Mouse (Mus musculus): Measurements from ENCODE around the gene Plekha8. TPM values are rescaled to one million over a fixed set of nuclear protein-coding genes. Genes with fewer than 3 reads are reported as not detected.

Plekha8 gene
- polyA plus RNA-seq, 1 experiment, result 1.2 TPM

- Histone ChIP-seq H3K27ac (ENCODE audit: insufficient read depth, low read length) (no peak overlapping the region), H3K4me3 (ENCODE audit: extremely low read depth, insufficient read depth, insufficient read length) (no peak overlapping the region), H3K4me1 (ENCODE audit: control insufficient read depth, insufficient read depth, insufficient read length) (no peaks in the 10 kb centered on the region), H3K27me3 (ENCODE audit: control insufficient read depth, insufficient read depth, low read length) (no peaks in the 10 kb centered on the region), H3K36me3 (ENCODE audit: control insufficient read depth, insufficient read depth, low read length) (no peaks in the 10 kb centered on the region)
- no peak for DNase-seq (ENCODE audit: low read depth in 1 of 2, low spot score in 2 of 2)
- WGBS, result 64% methylated on average over 3 of the region's 3 CpGs
- no peak for TF ChIP-seq POLR2A (IDR thresholded peaks at IDR 0.05; ENCODE audit: low read depth, low read length)
- no peak for TF ChIP-seq CTCF (IDR thresholded peaks at IDR 0.05; ENCODE audit: extremely low read depth, insufficient read depth, insufficient read length, insufficient replicate concordance)
Observed at GRCm38 (mm10) chr6:54631462-54631861, 36.6 kb downstream of the Plekha8 start.

GRCm38 (mm10) chr6:54639877-54640276 is 45.0 kb downstream of the Plekha8 start:
- no peak for TF ChIP-seq CTCF (IDR thresholded peaks at IDR 0.05; ENCODE audit: extremely low read depth, insufficient read depth, insufficient read length, insufficient replicate concordance)
- TF ChIP-seq POLR2A (IDR thresholded peaks at IDR 0.05; ENCODE audit: low read depth, low read length), result no peak
- WGBS, result 92% methylated on average over 3 of the region's 3 CpGs
- H3K36me3 ChIP-seq (ENCODE audit: control insufficient read depth, insufficient read depth, low read length), result no peaks in the 10 kb centered on the region
- H3K27ac ChIP-seq (ENCODE audit: insufficient read depth, low read length), result no peak overlapping the region
- no peaks in the 10 kb centered on the region for H3K4me1 ChIP-seq (ENCODE audit: control insufficient read depth, insufficient read depth, insufficient read length)
- no peak overlapping the region for H3K4me3 ChIP-seq (ENCODE audit: extremely low read depth, insufficient read depth, insufficient read length)
- H3K27me3 ChIP-seq (ENCODE audit: control insufficient read depth, insufficient read depth, low read length), result no peaks in the 10 kb centered on the region
- no peak for DNase-seq (ENCODE audit: low read depth in 1 of 2, low spot score in 2 of 2)

GRCm38 (mm10) chr6:54641953-54642352 is 47.0 kb downstream of the Plekha8 start:
- no peak overlapping the region for H3K4me3 ChIP-seq (ENCODE audit: extremely low read depth, insufficient read depth, insufficient read length)
- no peaks in the 10 kb centered on the region for H3K4me1 ChIP-seq (ENCODE audit: control insufficient read depth, insufficient read depth, insufficient read length)
- no peak overlapping the region for H3K27ac ChIP-seq (ENCODE audit: insufficient read depth, low read length)
- no peaks in the 10 kb centered on the region for H3K36me3 ChIP-seq (ENCODE audit: control insufficient read depth, insufficient read depth, low read length)
- H3K27me3 ChIP-seq (ENCODE audit: control insufficient read depth, insufficient read depth, low read length), result no peaks in the 10 kb centered on the region
- TF ChIP-seq CTCF (IDR thresholded peaks at IDR 0.05; ENCODE audit: extremely low read depth, insufficient read depth, insufficient read length, insufficient replicate concordance) (no peak), POLR2A (IDR thresholded peaks at IDR 0.05; ENCODE audit: low read depth, low read length) (no peak)
- 92% methylated on average over 2 of the region's 2 CpGs for WGBS
- no peak for DNase-seq (ENCODE audit: low read depth in 1 of 2, low spot score in 2 of 2)

GRCm38 (mm10) chr6:54643181-54643580 is 48.3 kb downstream of the Plekha8 start:
- Histone ChIP-seq H3K27me3 (ENCODE audit: control insufficient read depth, insufficient read depth, low read length) (no peaks in the 10 kb centered on the region), H3K36me3 (ENCODE audit: control insufficient read depth, insufficient read depth, low read length) (no peaks in the 10 kb centered on the region), H3K4me3 (ENCODE audit: extremely low read depth, insufficient read depth, insufficient read length) (no peak overlapping the region), H3K27ac (ENCODE audit: insufficient read depth, low read length) (no peak overlapping the region), H3K4me1 (ENCODE audit: control insufficient read depth, insufficient read depth, insufficient read length) (no peaks in the 10 kb centered on the region)
- 89% methylated on average over 4 of the region's 4 CpGs for WGBS
- no peak for TF ChIP-seq POLR2A (IDR thresholded peaks at IDR 0.05; ENCODE audit: low read depth, low read length)
- TF ChIP-seq CTCF (IDR thresholded peaks at IDR 0.05; ENCODE audit: extremely low read depth, insufficient read depth, insufficient read length, insufficient replicate concordance), result no peak
- no peak for DNase-seq (ENCODE audit: low read depth in 1 of 2, low spot score in 2 of 2)

GRCm38 (mm10) chr6:54655471-54656095 is 60.7 kb downstream of the Plekha8 start:
- no peak for DNase-seq (ENCODE audit: low read depth in 1 of 2, low spot score in 2 of 2)
- 79% methylated on average over 11 of the region's 11 CpGs for WGBS
- Histone ChIP-seq H3K4me3 (ENCODE audit: extremely low read depth, insufficient read depth, insufficient read length) (no peak overlapping the region), H3K36me3 (ENCODE audit: control insufficient read depth, insufficient read depth, low read length) (no peaks in the 10 kb centered on the region), H3K27me3 (ENCODE audit: control insufficient read depth, insufficient read depth, low read length) (no peaks in the 10 kb centered on the region), H3K27ac (ENCODE audit: insufficient read depth, low read length) (no peak overlapping the region), H3K4me1 (ENCODE audit: control insufficient read depth, insufficient read depth, insufficient read length) (no peaks in the 10 kb centered on the region)
- TF ChIP-seq CTCF (IDR thresholded peaks at IDR 0.05; ENCODE audit: extremely low read depth, insufficient read depth, insufficient read length, insufficient replicate concordance) (no peak), POLR2A (IDR thresholded peaks at IDR 0.05; ENCODE audit: low read depth, low read length) (no peak)

- H3K4me1 ChIP-seq (ENCODE audit: control insufficient read depth, insufficient read depth, insufficient read length), result no peaks in the 10 kb centered on the region
- H3K36me3 ChIP-seq (ENCODE audit: control insufficient read depth, insufficient read depth, low read length), result no peaks in the 10 kb centered on the region
- no peak overlapping the region for H3K4me3 ChIP-seq (ENCODE audit: extremely low read depth, insufficient read depth, insufficient read length)
- TF ChIP-seq CTCF (IDR thresholded peaks at IDR 0.05; ENCODE audit: extremely low read depth, insufficient read depth, insufficient read length, insufficient replicate concordance), result no peak
- no peak for TF ChIP-seq POLR2A (IDR thresholded peaks at IDR 0.05; ENCODE audit: low read depth, low read length)
- H3K27ac ChIP-seq (ENCODE audit: insufficient read depth, low read length), result no peak overlapping the region
- 93% methylated on average over 6 of the region's 6 CpGs for WGBS
- DNase-seq (ENCODE audit: low read depth in 1 of 2, low spot score in 2 of 2), result no peak
- H3K27me3 ChIP-seq (ENCODE audit: control insufficient read depth, insufficient read depth, low read length), result no peaks in the 10 kb centered on the region
Observed at GRCm38 (mm10) chr6:54657861-54658260, 63.0 kb downstream of the Plekha8 start.

- Histone ChIP-seq H3K27ac (ENCODE audit: insufficient read depth, low read length) (no peak overlapping the region), H3K36me3 (ENCODE audit: control insufficient read depth, insufficient read depth, low read length) (no peaks in the 10 kb centered on the region), H3K4me1 (ENCODE audit: control insufficient read depth, insufficient read depth, insufficient read length) (no peaks in the 10 kb centered on the region), H3K27me3 (ENCODE audit: control insufficient read depth, insufficient read depth, low read length) (no peaks in the 10 kb centered on the region), H3K4me3 (ENCODE audit: extremely low read depth, insufficient read depth, insufficient read length) (no peak overlapping the region)
- DNase-seq (ENCODE audit: low read depth in 1 of 2, low spot score in 2 of 2), result no peak
- 89% methylated on average over 6 of the region's 6 CpGs for WGBS
- TF ChIP-seq POLR2A (IDR thresholded peaks at IDR 0.05; ENCODE audit: low read depth, low read length), result no peak
- TF ChIP-seq CTCF (IDR thresholded peaks at IDR 0.05; ENCODE audit: extremely low read depth, insufficient read depth, insufficient read length, insufficient replicate concordance), result no peak
Observed at GRCm38 (mm10) chr6:54669868-54670267, 75.0 kb downstream of the Plekha8 start.

Data from spleen, adult 2 months (tissue).